Mouse (Mus musculus): ENCODE results near the gene Cep78. TPM values are rescaled to one million over a fixed set of nuclear protein-coding genes. Genes with fewer than 3 reads are reported as not detected.

The Cep78 gene
- total RNA-seq, 2 experiments from 2014 or later = 2.0 to 2.1 TPM

DNA sequence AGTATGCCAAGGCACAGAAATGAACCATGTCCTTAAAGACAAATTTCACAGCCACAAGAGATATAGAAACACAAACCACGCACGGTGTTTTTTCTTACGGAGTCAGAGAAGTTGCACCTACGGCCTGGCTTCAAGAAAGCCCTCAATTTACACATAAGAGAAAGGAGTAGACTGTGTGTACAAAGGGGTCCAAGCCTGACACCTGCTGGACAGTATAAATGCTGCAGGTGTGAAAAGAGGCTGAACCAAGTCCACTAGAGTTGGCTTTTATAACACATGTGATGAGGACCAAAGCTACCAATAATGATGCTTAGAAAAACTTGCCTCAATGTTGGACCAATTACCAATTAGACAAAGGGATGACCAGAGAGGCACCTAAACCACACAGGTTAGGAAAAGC, 2.9 kb downstream of the Cep78 start:
- intact Hi-C loops (cut with DNase I) = no loop called here
- no peak for DNase-seq

DNA sequence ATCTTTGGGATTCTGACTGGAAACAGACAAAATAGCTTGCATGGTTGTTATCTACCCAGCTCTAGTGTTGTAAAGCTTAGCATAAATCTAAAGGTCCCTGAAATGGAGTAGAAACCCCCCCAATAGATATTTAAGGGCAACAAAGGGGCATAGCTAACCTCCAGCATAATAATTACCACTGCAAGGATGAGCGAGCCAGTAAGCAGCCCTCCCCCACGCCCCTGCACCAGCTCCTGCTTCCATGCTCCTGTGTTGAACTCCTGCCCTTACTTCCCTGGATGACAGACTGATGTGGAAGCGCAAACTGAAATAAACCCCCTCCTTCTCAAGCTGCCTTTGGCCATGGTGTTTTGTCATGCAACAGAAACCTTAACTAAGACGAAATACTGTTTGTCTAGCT, 11.4 kb downstream of the Cep78 start:
- no peak for DNase-seq
- intact Hi-C loops (cut with DNase I) = no loop called here

DNA sequence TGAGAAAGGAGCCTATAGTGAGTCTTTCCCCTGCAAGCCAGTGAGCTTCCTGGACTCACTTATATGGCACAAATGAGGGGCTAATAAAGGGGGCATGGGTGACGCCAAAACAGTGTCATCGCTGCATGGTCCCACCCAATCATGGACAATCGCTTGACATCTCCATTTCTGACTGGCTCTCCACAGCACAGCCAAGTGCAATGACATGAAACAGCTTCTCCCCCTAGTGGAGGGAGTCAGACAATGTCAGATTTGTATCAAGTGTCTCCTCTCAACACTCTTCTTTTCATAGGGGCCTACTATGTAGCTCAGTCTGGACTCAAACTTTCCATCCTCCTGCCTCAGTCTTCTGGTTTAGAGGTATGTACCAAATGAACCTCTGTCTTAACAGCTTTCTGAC, 19.7 kb downstream of the Cep78 start:
- intact Hi-C loops (cut with DNase I) = loop anchor here (2.0 kb wide), 1 partner anchor 98 kb away; no protein-coding TSS in a partner anchor
- no peak for DNase-seq

DNA sequence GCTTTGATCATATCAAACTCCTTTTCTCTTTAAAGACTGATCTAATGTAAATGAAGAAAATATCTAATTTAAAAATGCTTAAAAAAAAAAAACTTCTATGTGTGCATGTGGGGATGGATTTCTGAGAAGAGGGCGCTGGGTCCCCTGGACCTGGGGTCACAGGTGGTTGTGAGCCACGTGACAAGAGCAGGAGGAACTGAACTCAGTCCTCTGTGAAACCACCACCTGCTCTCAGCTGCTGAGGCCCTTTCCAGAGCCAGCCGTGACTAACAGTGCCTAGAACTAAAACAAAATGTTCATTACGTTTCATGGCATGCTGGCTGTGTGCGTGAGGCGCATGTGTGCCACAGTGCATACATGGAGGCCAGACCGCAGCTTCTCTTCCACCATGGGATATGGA, 20.3 kb downstream of the Cep78 start:
- DNase-seq = no peak
- intact Hi-C loops (cut with DNase I) = loop anchor here (2.0 kb wide), 1 partner anchor 98 kb away; no protein-coding TSS in a partner anchor

DNA sequence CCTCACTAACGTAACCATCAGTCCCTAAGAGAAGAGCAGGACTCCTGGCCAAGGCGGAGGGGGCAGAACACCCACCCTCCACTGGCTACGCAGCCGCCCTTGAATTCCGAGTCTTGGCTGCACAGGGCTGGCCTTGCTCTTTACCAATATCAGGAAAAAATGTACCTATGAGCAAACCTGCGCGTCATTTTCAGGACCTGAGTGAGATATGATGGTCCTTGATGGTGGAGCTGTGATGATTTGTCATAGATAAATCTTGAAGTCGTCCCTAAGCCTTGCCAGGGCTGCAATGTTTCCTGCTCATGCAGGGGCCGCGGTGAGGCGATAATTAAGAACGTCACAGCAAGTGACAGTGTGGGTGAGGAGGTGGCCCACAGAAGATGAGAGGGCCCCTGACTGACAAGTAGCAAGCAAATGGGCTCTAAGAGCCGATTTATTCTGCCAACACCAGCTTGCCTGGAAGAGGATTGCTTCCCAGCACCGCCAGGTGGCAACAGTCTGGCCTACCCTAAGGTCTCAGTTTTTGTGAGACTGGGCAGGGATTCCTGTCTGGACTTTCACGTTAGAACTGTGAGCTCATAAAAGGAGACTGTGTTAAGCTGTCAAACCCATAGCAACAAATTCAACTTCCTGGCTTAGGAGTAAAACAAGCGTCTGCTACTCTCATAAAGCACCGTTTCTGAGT, 21.6 kb downstream of the Cep78 start:
- intact Hi-C loops (cut with DNase I) = no loop called here
- DNase-seq = no peak

DNA sequence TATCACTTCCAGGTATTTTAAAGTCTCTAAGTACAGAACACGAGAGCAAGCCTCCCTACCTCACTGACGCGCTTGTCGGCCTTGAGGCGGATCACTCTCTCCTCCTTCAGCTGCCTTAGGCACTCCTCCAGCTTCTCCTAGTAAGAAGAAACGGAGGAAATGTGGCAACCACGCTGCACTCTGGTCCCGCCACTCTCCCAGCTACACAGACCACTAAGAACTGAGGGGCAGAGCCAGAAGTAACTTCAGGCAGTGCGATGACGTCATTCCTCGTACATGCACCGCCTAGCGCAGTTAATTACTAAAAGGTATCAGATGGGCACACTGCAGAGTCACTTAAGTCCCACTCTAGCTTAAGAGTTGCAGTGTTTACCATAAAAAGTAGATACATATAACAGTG, 22.5 kb downstream of the Cep78 start:
- intact Hi-C loops (cut with DNase I) = no loop called here
- no peak for DNase-seq

DNA sequence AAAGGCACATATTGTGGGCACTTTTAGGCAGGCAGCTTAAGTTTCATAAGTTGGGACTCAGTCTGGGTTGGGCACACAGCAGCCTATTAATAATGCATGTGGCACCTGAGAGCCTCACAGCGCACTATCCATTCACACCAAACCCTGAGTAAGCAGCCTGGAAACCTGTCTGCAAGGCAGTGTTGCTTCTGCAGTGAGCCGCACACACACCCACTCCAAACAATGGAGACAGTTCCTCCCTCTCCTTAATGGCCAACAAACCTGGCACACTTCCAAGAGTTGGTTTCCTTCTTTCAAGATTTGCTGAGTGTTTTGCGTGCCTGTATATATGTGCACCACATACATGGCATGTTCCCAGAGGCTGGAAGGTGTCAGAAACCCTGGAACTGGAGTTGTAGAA, 34.6 kb downstream of the Cep78 start:
- no peak for DNase-seq
- intact Hi-C loops (cut with DNase I) = no loop called here

DNA sequence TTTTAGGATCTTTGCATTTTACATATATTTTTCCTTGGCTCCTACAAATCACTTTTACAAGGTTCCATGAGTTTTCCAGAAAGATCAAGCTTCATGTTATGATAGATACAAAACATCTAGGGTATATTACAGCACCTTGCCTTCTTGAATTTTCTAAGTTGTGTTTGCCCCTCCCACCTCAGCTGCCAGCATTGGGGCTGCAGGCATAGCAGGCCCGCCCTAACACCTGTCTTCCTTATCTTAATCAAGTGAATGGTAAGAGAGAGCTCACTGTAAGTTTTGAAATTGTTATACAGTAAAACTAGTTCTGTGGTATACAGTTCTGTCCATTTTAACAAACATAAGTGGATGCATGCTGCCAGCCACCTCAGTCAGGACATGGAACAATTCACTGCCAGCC, 35.9 kb downstream of the Cep78 start:
- no peak for DNase-seq
- intact Hi-C loops (cut with DNase I) = no loop called here

DNA sequence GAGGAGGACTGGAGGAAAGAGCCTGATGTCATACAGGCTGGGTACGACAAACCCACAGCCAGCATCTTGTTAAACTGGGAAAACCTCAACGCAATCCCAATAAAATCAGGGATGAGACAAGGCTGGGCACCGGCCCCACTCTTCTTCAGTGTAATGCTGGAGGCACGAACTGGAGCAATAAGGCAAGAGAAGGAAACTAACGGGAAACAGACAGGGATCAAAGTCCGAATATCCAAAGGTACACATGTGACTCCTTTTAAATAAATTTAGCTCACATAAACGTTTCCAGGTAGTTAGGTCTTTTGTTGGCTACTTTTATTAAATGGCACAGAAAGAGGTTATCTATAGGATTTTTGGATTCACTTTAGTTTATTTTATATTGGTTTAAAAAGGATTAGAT, 36.4 kb downstream of the Cep78 start:
- no peak for DNase-seq

DNA sequence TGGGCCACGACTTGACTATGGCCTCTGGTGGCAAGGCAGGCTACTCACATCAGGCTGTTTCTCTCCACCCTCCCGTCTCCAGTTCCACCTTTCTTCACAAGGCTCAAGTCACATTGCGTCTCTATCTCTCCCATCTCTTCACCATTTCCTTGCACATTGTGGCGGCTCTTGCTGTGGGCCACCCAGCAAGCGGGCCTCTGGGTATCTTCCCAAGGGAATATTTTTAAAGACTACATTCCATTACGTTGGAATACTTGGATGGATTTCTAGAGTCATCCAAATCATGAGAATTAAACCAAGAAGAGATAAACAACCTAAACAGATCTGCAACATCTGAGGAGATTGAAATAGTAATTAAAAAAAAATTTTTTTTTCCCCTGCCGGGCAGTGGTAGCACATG, 37.6 kb downstream of the Cep78 start, which contains the start of gene Psat1:
Gene Psat1 (minus strand): TSS at position 101 of the 400 bp plus-strand sequence.
- DNase-seq = no peak
- intact Hi-C loops (cut with DNase I) = no loop called here

More for the DNA sequence above, 36.4 kb downstream of the Cep78 start:
- intact Hi-C loops (cut with DNase I) = no loop called here

DNA sequence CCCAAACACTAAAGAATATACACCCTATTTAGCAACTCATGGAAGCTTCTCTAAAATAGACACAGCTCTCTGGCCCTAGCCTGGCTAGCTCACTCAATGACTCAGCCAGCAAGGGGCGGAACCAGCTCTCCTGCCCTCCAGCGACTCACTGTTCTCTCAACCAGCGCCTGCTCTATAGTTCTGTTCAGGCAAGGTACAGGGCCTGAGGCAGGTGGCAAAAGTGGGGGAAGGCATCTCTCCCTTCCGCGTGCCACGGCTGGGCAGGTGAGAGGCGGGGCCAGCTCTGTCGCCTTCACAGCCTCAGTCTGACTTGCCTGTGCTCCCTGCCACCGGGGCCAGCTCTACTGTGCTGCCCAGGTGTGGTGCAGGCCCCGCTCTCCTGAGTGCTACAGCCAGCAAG, 38.1 kb downstream of the Cep78 start:
- intact Hi-C loops (cut with DNase I) = no loop called here
- DNase-seq = no peak

DNA sequence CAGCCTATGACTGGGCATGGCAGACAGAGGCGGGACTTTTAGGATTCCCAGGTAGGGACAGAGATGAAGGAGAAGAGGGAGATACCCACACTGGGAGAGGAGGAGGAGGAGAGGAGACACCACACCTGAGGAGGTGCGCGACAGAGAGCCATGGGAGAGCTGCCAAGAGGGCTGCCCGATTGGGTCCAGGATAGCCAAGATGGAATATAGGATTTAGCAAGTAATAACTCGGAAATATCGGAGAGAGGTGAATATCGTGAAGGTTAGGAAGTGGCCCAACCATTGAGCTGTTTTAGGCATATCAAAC, 41.7 kb downstream of the Cep78 start:
- no peak for DNase-seq
- intact Hi-C loops (cut with DNase I) = no loop called here

DNA sequence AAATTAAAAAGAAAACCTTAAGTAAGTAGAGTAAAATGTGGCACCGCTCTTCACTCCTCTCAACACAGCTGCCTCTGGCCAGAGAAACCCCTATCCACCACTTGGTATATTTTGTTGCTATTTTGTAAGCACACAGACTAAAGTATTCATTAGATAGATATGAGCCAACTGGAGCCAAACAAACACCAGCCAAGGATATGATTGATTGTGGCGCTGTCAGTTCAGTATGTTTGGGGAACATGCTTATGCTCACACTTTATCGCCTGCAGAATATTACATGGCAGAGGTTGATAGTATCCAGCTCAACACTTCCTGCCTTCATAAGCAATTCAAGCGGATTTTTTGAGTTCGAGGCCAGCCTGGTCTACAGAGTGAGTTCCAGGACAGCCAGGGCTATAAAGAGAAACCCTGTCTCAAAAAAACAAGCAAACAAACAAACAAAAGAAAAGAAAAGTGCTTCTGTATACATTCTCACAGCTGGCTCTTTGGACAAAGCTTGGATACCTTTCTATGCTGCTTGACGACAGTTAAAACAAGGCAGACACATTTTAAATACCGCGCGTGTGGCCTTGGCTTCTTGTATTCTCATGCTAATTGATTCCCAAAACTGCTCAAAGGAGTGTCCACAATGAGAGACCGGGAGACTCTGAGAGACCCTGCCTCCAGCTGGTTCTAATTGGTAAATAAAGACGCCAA, 42.2 kb downstream of the Cep78 start:
- intact Hi-C loops (cut with DNase I) = no loop called here
- DNase-seq = no peak

DNA sequence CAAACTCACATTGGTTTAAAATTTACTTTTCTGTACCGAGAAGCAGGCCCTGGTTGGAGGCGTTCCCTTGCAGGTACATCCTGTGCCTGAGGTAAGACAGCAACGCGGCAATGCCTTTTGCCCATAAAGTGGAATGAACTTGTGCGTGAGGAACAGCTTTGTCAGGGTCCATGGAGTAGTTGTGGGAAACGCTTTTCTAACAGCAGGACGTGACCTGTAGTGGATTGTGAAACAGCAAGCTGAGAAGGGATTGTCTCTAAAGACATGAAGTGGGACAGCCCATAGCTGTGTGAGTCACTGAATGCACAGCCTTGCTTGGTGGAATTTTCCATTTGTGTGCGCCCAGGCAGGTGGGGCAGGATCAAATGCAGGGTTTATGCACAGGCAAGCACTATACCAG, 43.4 kb downstream of the Cep78 start:
- DNase-seq = no peak
- intact Hi-C loops (cut with DNase I) = no loop called here

DNA sequence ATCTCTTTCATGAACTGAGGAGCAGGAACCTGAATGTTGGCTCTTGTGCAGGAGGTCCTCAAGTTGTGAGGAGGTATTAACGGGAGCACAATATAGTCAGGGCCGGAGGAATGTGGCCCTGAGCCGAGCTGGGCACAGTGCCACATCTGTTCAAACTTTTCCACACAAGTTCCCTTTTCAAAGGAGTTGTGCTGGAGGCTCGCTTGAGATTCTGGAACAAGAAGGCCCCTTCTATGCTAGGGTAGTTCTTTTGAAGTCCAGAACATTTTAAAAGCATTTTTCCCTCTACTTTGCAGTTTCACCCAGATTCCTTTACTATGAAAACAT, 59.1 kb downstream of the Cep78 start:
- intact Hi-C loops (cut with DNase I) = no loop called here
- peak; percentile 47 to 65 for DNase-seq

DNA sequence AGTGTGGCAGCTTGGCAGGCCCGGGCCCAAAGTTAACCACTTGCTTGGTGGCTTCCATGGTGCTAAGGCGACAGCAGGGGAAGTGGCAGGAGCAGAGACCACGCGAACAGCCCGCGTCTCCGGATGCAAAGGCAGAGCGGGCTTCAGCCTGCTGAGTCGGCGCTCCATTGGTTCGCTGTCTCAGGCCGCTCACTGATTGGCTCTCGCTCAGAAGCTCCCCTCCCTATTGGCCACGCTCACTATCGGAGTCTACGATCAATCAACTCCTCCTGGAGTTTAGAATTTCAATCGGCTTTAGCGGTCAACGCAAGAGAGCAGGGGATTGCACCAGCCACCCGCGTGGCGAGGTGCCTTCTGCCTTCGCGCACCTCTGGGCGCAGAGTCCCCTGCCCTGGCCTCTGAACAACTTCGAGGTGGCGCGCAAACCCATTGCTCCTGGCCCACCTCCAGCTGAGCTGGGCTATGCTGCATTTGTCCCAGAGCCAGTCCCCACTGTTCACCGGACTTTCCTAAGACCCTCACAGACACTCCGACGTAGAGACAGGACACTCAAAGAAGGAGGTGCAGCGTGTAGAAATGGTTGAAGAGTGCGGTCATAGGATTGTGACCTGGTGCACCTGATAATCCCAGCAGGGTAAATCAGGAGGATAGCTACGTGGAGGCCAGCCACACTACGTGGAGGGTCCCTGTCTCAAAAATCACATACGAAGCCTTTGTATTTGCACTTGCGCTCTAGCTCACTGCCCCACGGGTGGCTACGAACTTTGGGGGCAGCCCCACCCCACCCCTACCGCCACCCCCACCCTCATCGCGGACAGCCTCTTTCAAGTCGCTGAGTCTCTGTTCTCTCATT, 59.7 kb downstream of the Cep78 start:
- intact Hi-C loops (cut with DNase I) = no loop called here
- DNase-seq = peak; percentile 67 to 74

DNA sequence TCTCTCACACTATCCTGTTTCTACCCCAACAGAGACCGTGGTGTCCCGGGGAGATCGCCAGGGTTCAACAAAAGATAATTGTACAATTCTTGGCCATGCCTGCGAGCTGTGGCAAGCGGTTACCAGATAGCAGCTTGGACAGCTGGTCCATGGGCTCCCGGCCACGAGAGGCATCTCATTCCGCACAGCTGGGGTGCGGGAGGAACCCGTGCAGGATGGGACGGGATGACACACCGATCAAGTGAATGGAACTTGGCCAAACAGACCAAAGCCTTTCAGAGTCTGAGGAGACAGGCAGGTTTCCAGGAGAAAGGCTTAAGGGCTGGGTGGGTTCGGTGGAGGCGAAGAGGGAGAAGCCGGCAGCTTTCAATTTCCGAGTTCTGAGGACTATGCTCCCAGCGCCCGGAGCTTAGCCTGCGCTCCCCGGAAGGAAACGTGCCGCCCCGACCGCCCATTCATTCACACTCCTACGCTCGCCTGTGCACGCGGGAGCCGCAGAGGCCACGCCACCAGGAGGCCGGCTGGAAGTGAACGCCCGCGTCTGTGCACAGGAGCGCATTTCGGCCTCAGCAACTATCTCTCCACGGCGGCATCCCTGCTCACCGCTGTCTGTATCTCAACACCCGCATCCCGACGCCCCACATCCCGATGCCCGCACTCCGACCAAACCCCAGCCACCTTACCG, 60.5 kb downstream of the Cep78 start:
- DNase-seq = peak; percentile 25 to 34
- intact Hi-C loops (cut with DNase I) = no loop called here

DNA sequence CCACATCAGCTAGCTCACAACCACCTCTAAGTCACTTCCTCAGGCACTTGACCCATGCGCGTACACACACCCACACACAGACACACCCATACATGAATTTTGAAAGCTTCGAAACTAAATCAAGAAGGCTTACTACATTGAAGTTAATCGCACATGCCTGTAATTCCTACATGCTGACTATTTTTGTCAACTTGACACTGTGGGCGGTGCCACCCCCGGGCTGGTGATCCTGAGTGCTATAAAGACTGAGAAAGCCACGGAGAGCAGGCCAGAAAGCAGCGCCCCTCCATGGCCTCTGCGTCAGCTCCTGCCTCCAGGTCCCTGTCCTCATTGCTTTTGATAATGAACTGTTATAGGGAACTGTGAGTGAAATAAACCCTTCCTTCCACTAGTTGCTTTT, 61.4 kb downstream of the Cep78 start:
- DNase-seq = no peak
- intact Hi-C loops (cut with DNase I) = no loop called here

DNA sequence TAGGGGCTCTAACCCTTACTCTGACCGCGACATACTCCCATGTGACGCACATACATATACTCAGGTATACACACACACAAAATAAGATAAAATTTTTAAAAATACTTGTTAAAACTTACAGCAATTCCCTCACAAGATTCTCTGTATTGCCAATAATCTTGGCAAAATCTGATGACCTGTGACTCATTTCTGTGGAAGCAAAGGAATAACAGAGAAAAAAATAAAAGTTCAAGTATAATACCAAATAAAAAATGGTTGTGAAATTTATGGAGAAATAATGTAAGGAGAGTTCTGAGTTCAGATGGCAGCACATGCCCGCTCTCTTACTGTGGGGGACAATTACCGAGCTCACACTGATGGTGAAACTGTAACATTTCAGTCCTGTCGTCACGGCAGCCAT, 65.5 kb downstream of the Cep78 start:
- intact Hi-C loops (cut with DNase I) = no loop called here
- no peak for DNase-seq

DNA sequence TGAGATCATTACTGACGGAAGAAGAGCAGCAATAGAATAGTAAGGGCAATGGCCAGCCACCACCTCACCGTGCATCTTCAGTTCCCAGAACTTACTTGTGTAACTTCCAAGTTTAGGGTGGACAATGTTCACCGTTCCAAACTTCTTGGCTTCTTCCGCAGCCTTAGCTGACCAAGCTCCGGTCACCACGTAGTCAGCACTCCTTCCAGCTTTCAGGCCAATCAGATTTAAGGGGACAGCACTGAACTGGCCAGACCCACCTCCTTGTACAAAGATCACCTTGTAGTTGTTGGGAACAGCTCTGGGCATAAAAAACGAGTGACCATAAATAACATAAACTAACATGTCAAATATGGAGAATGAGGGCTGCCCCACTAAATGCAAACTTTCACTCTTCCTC, 66.7 kb downstream of the Cep78 start:
- DNase-seq = no peak
- intact Hi-C loops (cut with DNase I) = no loop called here

Measured in gastrocnemius, postnatal 36 days (tissue).